ENCODE assay signal across 33 mouse cellular contexts in genomic region chr6:149139011-149139410, GRCm38 (mm10). TPM values are rescaled to one million over a fixed set of nuclear protein-coding genes. Genes with fewer than 3 reads are reported as not detected.
DNase-seq lines count a peak whose midpoint lies in the region; ATAC-seq and TF ChIP-seq lines count a peak whose summit lies in the region.
"Had no signal": no experiment of that assay in that cellular context is flagged by ENCODE, and none has a peak within 500 bp of the region (broad histone marks: within the 10 kb centered on the region; RNA-seq: fewer than 3 reads in every experiment).

No protein-coding gene starts in this region.

- no peak overlapping the region for H3K27ac ChIP-seq in testis, adult 2 months (ENCODE audit: control insufficient read depth, insufficient read depth, low read depth, low read length)
- H3K27ac ChIP-seq in bone marrow macrophage, adult 2 months (ENCODE audit: insufficient read depth, low read depth, low read length), result peak overlapping the region; percentile 17; the same call in 1 of the 2 replicates
- H3K27ac ChIP-seq in forebrain, embryonic 15.5 days (replicated peaks), result no peak overlapping the region
- H3K27ac ChIP-seq: hindbrain, embryonic 15.5 days; intestine, embryonic 15.5 days; left cerebral cortex, adult 2 months; limb, embryonic 15.5 days; liver, embryonic 15.5 days; macrophage; midbrain, embryonic 12.5 days; neural tube, embryonic 12.5 days had no signal

- no peak for DNase-seq in testis, postnatal 14 days (ENCODE audit: low spot score)
- DNase-seq in natural killer cell, adult 2 months (ENCODE audit: low spot score in 2 of 2), result peak; percentile 52 to 61
- no peak for DNase-seq in layer of hippocampus, adult 11-12 months (ENCODE audit: low spot score)
- no peak for DNase-seq in heart, postnatal 14 days
- DNase-seq: adrenal gland, adult 8-10 months; cerebellum, adult 18-20 months; cerebellum, postnatal 14 days; gastrocnemius, postnatal 25 days; kidney, postnatal 4 days; layer of hippocampus, adult 9-11 months; left cerebral cortex, postnatal 4 days; right cerebral cortex, postnatal 4 days; thymus, postnatal 14 days had no signal

- TF ChIP-seq CTCF in testis, adult 2 months (IDR thresholded peaks at IDR 0.05; ENCODE audit: control insufficient read depth, insufficient read depth, insufficient replicate concordance, low read depth, low read length), result no peak
- no peak for TF ChIP-seq CTCF in bone marrow macrophage, adult 2 months (IDR thresholded peaks at IDR 0.05; ENCODE audit: low read depth, low read length)

- no peak for ATAC-seq in forebrain, embryonic 15.5 days (replicated peaks)
- ATAC-seq: activated CD4-positive, CD25-positive, alpha-beta regulatory T cell, adult 4 months; intestine, embryonic 15.5 days had no signal

- no peak overlapping the region for H3K4me2 ChIP-seq in forebrain, embryonic 15.5 days (replicated peaks)
- H3K4me2 ChIP-seq: hindbrain, embryonic 15.5 days; intestine, embryonic 15.5 days; limb, embryonic 15.5 days; liver, embryonic 15.5 days; midbrain, embryonic 12.5 days; neural tube, embryonic 12.5 days had no signal

- no peaks in the 10 kb centered on the region for H3K9me3 ChIP-seq in forebrain, embryonic 15.5 days
- H3K9me3 ChIP-seq: hindbrain, embryonic 15.5 days; intestine, embryonic 15.5 days; limb, embryonic 15.5 days; liver, embryonic 15.5 days; midbrain, embryonic 12.5 days; neural tube, embryonic 12.5 days had no signal

- peak overlapping the region; percentile 70 for H3K4me3 ChIP-seq in testis, adult 2 months (ENCODE audit: control insufficient read depth, low read depth, low read length)
- no peak overlapping the region for H3K4me3 ChIP-seq in bone marrow macrophage, adult 2 months (ENCODE audit: insufficient read depth, low read length)
- no peak overlapping the region for H3K4me3 ChIP-seq in forebrain, embryonic 15.5 days
- H3K4me3 ChIP-seq: hindbrain, embryonic 15.5 days; intestine, embryonic 15.5 days; left cerebral cortex, adult 2 months; limb, embryonic 15.5 days; liver, embryonic 15.5 days; midbrain, embryonic 12.5 days; neural tube, embryonic 12.5 days had no signal

- intact Hi-C loops in heart, postnatal 14 days (cut with DNase I), result no loop called here

- H3K4me1 ChIP-seq in testis, adult 2 months (ENCODE audit: control insufficient read depth, insufficient read depth, low read length), result no peaks in the 10 kb centered on the region
- no peaks in the 10 kb centered on the region for H3K4me1 ChIP-seq in bone marrow macrophage, adult 2 months (ENCODE audit: control insufficient read depth, insufficient read depth, low read length)
- peaks cover 11% of the 10 kb centered on the region for H3K4me1 ChIP-seq in forebrain, embryonic 15.5 days

- no peaks in the 10 kb centered on the region for H3K27me3 ChIP-seq in testis, adult 2 months (ENCODE audit: control insufficient read depth, insufficient read depth, low read length)
- H3K27me3 ChIP-seq in forebrain, embryonic 15.5 days, result no peaks in the 10 kb centered on the region
- H3K27me3 ChIP-seq: hindbrain, embryonic 15.5 days; intestine, embryonic 15.5 days; limb, embryonic 15.5 days; liver, embryonic 15.5 days; midbrain, embryonic 12.5 days; neural tube, embryonic 12.5 days had no signal

- H3K9ac ChIP-seq in forebrain, embryonic 15.5 days (replicated peaks), result no peak overlapping the region
- H3K9ac ChIP-seq: hindbrain, embryonic 15.5 days; intestine, embryonic 15.5 days; limb, embryonic 15.5 days; liver, embryonic 15.5 days; midbrain, embryonic 12.5 days; neural tube, embryonic 12.5 days had no signal

- 91% methylated on average over 3 of the region's 3 CpGs for WGBS in forebrain, embryonic 15.5 days

- TF ChIP-seq POLR2A in testis, adult 2 months (IDR thresholded peaks at IDR 0.05; ENCODE audit: control insufficient read depth, low read depth, low read length), result no peak
- TF ChIP-seq POLR2A in bone marrow macrophage, adult 2 months (IDR thresholded peaks at IDR 0.05; ENCODE audit: borderline replicate concordance, low read depth, low read length), result no peak

- no peaks in the 10 kb centered on the region for H3K36me3 ChIP-seq in testis, adult 2 months (ENCODE audit: control insufficient read depth, insufficient read depth, low read length)
- no peaks in the 10 kb centered on the region for H3K36me3 ChIP-seq in forebrain, embryonic 15.5 days
- H3K36me3 ChIP-seq: hindbrain, embryonic 15.5 days; intestine, embryonic 15.5 days; midbrain, embryonic 12.5 days; neural tube, embryonic 12.5 days had no signal

RNA-seq across cellular contexts. Expression of gene Etfbkmt, which starts 0.6 kb away (rescaled TPM):
- polyA plus RNA-seq in testis, adult 2 months (2012; rRNA removed), result 12.6 and 17.5 TPM in 2 replicates
- 5.8 and 9.0 TPM in 2 replicates for polyA plus RNA-seq in bone marrow macrophage, adult 2 months (2012; ENCODE audit: insufficient read depth, insufficient read length, missing spikeins)
- 10 to 100 TPM; 31.2 to 31.9 TPM for total RNA-seq in heart, postnatal 14 days (2021)
- polyA plus RNA-seq in forebrain, embryonic 15.5 days (2015; fragmentation: Nextera tagmentation; extraction: Ambion mirVana), result 6.8 and 7.5 TPM in 2 replicates

RNA-seq across cellular contexts. Expression of gene Gm10203, which starts 9.0 kb away (rescaled TPM):
- polyA plus RNA-seq in testis, adult 2 months (2012; rRNA removed), result not detected in 2 replicates
- polyA plus RNA-seq in bone marrow macrophage, adult 2 months (2012; ENCODE audit: insufficient read depth, insufficient read length, missing spikeins), result not detected in 2 replicates
- not detected for total RNA-seq in heart, postnatal 14 days (2021)
- not detected in 2 replicates for polyA plus RNA-seq in forebrain, embryonic 15.5 days (2015; fragmentation: Nextera tagmentation; extraction: Ambion mirVana)
- total RNA-seq: adrenal gland, adult 8-10 months; G1E; gastrocnemius, postnatal 25 days; heart, adult 8-10 months; hematopoietic stem cell, adult 5-6 weeks; left cerebral cortex, adult 2 months; left cerebral cortex, postnatal 4 days had no signal
- polyA plus RNA-seq: activated CD4-positive, CD25-positive, alpha-beta regulatory T cell, adult 4 months; embryonic facial prominence, embryonic 11.5 days; forebrain, embryonic 11.5 days; G1E; heart, embryonic 14.5 days; hindbrain, embryonic 15.5 days; intestine, embryonic 15.5 days; kidney, embryonic 16.5 days; limb, embryonic 15.5 days; liver, embryonic 15.5 days; lung, embryonic 16.5 days; macrophage; midbrain, embryonic 12.5 days; neural tube, embryonic 12.5 days had no signal

RNA-seq across cellular contexts. Expression of gene Dennd5b, which starts 37.5 kb away (rescaled TPM):
- polyA plus RNA-seq in testis, adult 2 months (2012; rRNA removed), result 8.0 and 9.1 TPM in 2 replicates
- polyA plus RNA-seq in bone marrow macrophage, adult 2 months (2012; ENCODE audit: insufficient read depth, insufficient read length, missing spikeins), result 0.19 and 0.87 TPM in 2 replicates
- 10 to 100 TPM; 20.5 to 23.3 TPM for total RNA-seq in heart, postnatal 14 days (2021)
- polyA plus RNA-seq in forebrain, embryonic 15.5 days (2015; fragmentation: Nextera tagmentation; extraction: Ambion mirVana), result 12.4 and 13.3 TPM in 2 replicates
- polyA plus RNA-seq: G1E had no signal

RNA-seq across cellular contexts. Expression of gene Amn1, which starts 49.5 kb away (rescaled TPM):
- polyA plus RNA-seq in testis, adult 2 months (2012; rRNA removed), result 47.5 and 58.4 TPM in 2 replicates
- polyA plus RNA-seq in bone marrow macrophage, adult 2 months (2012; ENCODE audit: insufficient read depth, insufficient read length, missing spikeins), result 14.7 and 18.1 TPM in 2 replicates
- 10 to 100 TPM; 19.5 to 21.7 TPM for total RNA-seq in heart, postnatal 14 days (2021)
- polyA plus RNA-seq in forebrain, embryonic 15.5 days (2015; fragmentation: Nextera tagmentation; extraction: Ambion mirVana), result 88.7 and 107 TPM in 2 replicates

Comparison
In these comparisons a context has a peak if more than half of its experiments do, and no peak if none do; other contexts are left out.
1. DNase-seq: peak in natural killer cell, adult 2 months (2 of 2); none in testis, postnatal 14 days (single experiment), layer of hippocampus, adult 11-12 months (single experiment) and heart, postnatal 14 days (0 of 2).